ENCODE assay signal across 7 mouse cellular contexts in genomic region chr9:55110059-55110834, GRCm38 (mm10). TPM values are rescaled to one million over a fixed set of nuclear protein-coding genes. Genes with fewer than 3 reads are reported as not detected.
DNase-seq lines count a peak whose midpoint lies in the region; ATAC-seq lines count a peak whose summit lies in the region.

No protein-coding gene starts in this region.

- no peaks in the 10 kb centered on the region for H3K27me3 ChIP-seq in intestine, embryonic 16.5 days (replicated peaks; ENCODE audit: control insufficient read depth, insufficient read depth, low read length)
- no peaks in the 10 kb centered on the region for H3K27me3 ChIP-seq in midbrain, embryonic 11.5 days (ENCODE audit: control insufficient read depth, insufficient read depth, low read length)

- 32% methylated on average over 16 of the region's 16 CpGs for WGBS in intestine, embryonic 16.5 days
- 32% methylated on average over 16 of the region's 16 CpGs for WGBS in midbrain, embryonic 11.5 days

- peak; percentile 80 for DNase-seq in adrenal gland, adult 8-10 months
- peak; percentile 88 for DNase-seq in embryo, embryonic 9.5 days (ENCODE audit: extremely low spot score)
- peak; percentile 64 to 76 for DNase-seq in gastrocnemius, postnatal 4 days (ENCODE audit: low spot score in 2 of 2)
- peak; percentile 80 to 91 for DNase-seq in left cerebral cortex, postnatal 25 days (ENCODE audit: low spot score in 2 of 2)
- DNase-seq in midbrain, embryonic 11.5 days (ENCODE audit: low spot score, missing footprints), result peak; percentile 98
- peak; percentile 75 for DNase-seq in skeletal muscle tissue, adult 2 months (ENCODE audit: low read depth, low spot score)

- H3K27ac ChIP-seq in intestine, embryonic 16.5 days (ENCODE audit: low read length), result no peak overlapping the region
- no peak overlapping the region for H3K27ac ChIP-seq in midbrain, embryonic 11.5 days (ENCODE audit: low read depth, low read length)

- no peak overlapping the region for H3K4me2 ChIP-seq in intestine, embryonic 16.5 days (ENCODE audit: low read depth, low read length)
- no peak overlapping the region for H3K4me2 ChIP-seq in midbrain, embryonic 11.5 days

- no peaks in the 10 kb centered on the region for H3K4me1 ChIP-seq in intestine, embryonic 16.5 days (ENCODE audit: control insufficient read depth, insufficient read depth, low read length)
- no peaks in the 10 kb centered on the region for H3K4me1 ChIP-seq in midbrain, embryonic 11.5 days (ENCODE audit: control insufficient read depth, insufficient read depth, low read length)

- H3K9me3 ChIP-seq in intestine, embryonic 16.5 days (ENCODE audit: control insufficient read depth, low read length), result no peaks in the 10 kb centered on the region
- no peaks in the 10 kb centered on the region for H3K9me3 ChIP-seq in midbrain, embryonic 11.5 days (ENCODE audit: control insufficient read depth, low read length)

- no peaks in the 10 kb centered on the region for H3K36me3 ChIP-seq in intestine, embryonic 16.5 days (ENCODE audit: control insufficient read depth, insufficient read depth, low read length)
- H3K36me3 ChIP-seq in midbrain, embryonic 11.5 days (ENCODE audit: control insufficient read depth, insufficient read depth, low read length), result no peaks in the 10 kb centered on the region

- no peak overlapping the region for H3K9ac ChIP-seq in intestine, embryonic 16.5 days (ENCODE audit: low read depth, low read length)
- no peak overlapping the region for H3K9ac ChIP-seq in midbrain, embryonic 11.5 days (ENCODE audit: low read length)

- peak; percentile 91 for ATAC-seq in intestine, embryonic 16.5 days
- ATAC-seq in midbrain, embryonic 11.5 days (ENCODE audit: low FRiP score), result peak; percentile 93

- intact Hi-C loops in left cerebral cortex, postnatal 25 days (cut with DNase I), result loop anchor here (1.0 to 5.0 kb wide), 4 partner anchors 63 to 373 kb away; no protein-coding TSS in a partner anchor

- no peak overlapping the region for H3K4me3 ChIP-seq in intestine, embryonic 16.5 days (ENCODE audit: low read length)
- no peak overlapping the region for H3K4me3 ChIP-seq in midbrain, embryonic 11.5 days (ENCODE audit: low read depth, low read length)

RNA-seq across cellular contexts. Expression of gene Ube2q2, which starts 38.4 kb away (rescaled TPM):
- 10 to 100 TPM; 50.3 to 60.9 (median 52.8) TPM for total RNA-seq in adrenal gland, adult 8-10 months (2022)
- total RNA-seq in gastrocnemius, postnatal 4 days (2021), result 10 to 100 TPM; 26.7 to 27.2 TPM
- 10.6 and 12.2 TPM in 2 replicates for polyA plus RNA-seq in intestine, embryonic 16.5 days (2015; fragmentation: Nextera tagmentation; extraction: Ambion mirVana)
- total RNA-seq in left cerebral cortex, postnatal 25 days (2021), result 10 to 100 TPM; 64.0 to 65.5 TPM
- 50.1 and 55.0 TPM in 2 replicates for polyA plus RNA-seq in midbrain, embryonic 11.5 days (2014; fragmentation: Nextera tagmentation; extraction: Ambion mirVana)
